Mouse (Mus musculus): ENCODE measurements at regions not wholly inside any gene's neighbourhood (a gene's known extent, or its start where the extent isn't known, plus 50 kb on each side); places are given as distances from the start of the nearest gene placed in this dataset.

- Histone ChIP-seq H3K27me3 (ENCODE audit: control insufficient read depth, insufficient read depth, low read length) (no peaks in the 10 kb centered on the region), H3K4me3 (ENCODE audit: insufficient read depth, low read depth, low read length) (no peak overlapping the region), H3K9ac (ENCODE audit: low read depth, low read length) (no peak overlapping the region), H3K36me3 (ENCODE audit: control insufficient read depth, insufficient read depth, low read length) (no peaks in the 10 kb centered on the region), H3K27ac (replicated peaks; ENCODE audit: insufficient read depth, low read depth, low read length) (no peak overlapping the region), H3K79me2 (ENCODE audit: control insufficient read depth, insufficient read depth, low read length) (no peaks in the 10 kb centered on the region), H3K4me1 (ENCODE audit: control insufficient read depth, insufficient read depth, low read length) (no peaks in the 10 kb centered on the region)
- TF ChIP-seq POLR2A (IDR thresholded peaks at IDR 0.05; ENCODE audit: extremely low read depth, insufficient read depth, low read length): no peak
- no peak for DNase-seq (ENCODE audit: extremely low read depth, low read depth, low spot score)
- WGBS: 71% methylated on average over 9 of the region's 9 CpGs
Measured at GRCm38 (mm10) chr4:54080526-54080925, 254.7 kb downstream of the Tmem38b start.

GRCm38 (mm10) chr4:54081411-54081810 is 255.6 kb downstream of the Tmem38b start:
- WGBS: 75% methylated on average over 5 of the region's 5 CpGs
- TF ChIP-seq POLR2A (IDR thresholded peaks at IDR 0.05; ENCODE audit: extremely low read depth, insufficient read depth, low read length) (no peak), CTCF (IDR thresholded peaks at IDR 0.05; ENCODE audit: low read depth, low read length) (no peak)
- Histone ChIP-seq H3K4me1 (ENCODE audit: control insufficient read depth, insufficient read depth, low read length) (no peaks in the 10 kb centered on the region), H3K36me3 (ENCODE audit: control insufficient read depth, insufficient read depth, low read length) (no peaks in the 10 kb centered on the region), H3K4me3 (ENCODE audit: insufficient read depth, low read depth, low read length) (no peak overlapping the region), H3K27me3 (ENCODE audit: control insufficient read depth, insufficient read depth, low read length) (no peaks in the 10 kb centered on the region), H3K79me2 (ENCODE audit: control insufficient read depth, insufficient read depth, low read length) (no peaks in the 10 kb centered on the region), H3K9ac (ENCODE audit: low read depth, low read length) (no peak overlapping the region), H3K27ac (replicated peaks; ENCODE audit: insufficient read depth, low read depth, low read length) (no peak overlapping the region)
- DNase-seq (ENCODE audit: extremely low read depth, low read depth, low spot score): no peak

DNA sequence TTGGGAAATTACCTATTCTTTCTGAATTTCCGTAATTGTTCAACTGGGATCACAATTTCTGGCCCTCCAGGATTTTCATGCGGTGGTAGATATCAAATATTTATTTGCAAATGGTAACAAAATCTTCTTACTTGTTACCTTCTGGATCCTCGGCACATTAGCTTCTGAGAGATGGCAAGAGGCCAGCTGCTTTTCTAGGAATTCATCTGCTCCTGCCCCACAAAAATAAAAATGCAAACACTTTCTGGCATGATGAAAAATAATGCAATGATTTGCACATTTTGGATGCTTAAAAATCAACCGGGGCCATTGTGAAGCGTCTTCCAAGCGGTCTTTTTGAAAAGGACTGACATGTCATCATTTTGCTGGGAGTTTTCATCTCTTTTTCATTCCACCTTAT is 258.9 kb downstream of the Tmem38b start:
- H3K4me3 ChIP-seq (ENCODE audit: insufficient read depth, low read depth, low read length): no peak overlapping the region
- H3K36me3 ChIP-seq (ENCODE audit: control insufficient read depth, insufficient read depth, low read length): no peaks in the 10 kb centered on the region
- H3K9ac ChIP-seq (ENCODE audit: low read depth, low read length): no peak overlapping the region
- no peaks in the 10 kb centered on the region for H3K4me1 ChIP-seq (ENCODE audit: control insufficient read depth, insufficient read depth, low read length)
- no peaks in the 10 kb centered on the region for H3K79me2 ChIP-seq (ENCODE audit: control insufficient read depth, insufficient read depth, low read length)
- H3K27ac ChIP-seq (replicated peaks; ENCODE audit: insufficient read depth, low read depth, low read length): no peak overlapping the region
- H3K27me3 ChIP-seq (ENCODE audit: control insufficient read depth, insufficient read depth, low read length): no peaks in the 10 kb centered on the region
- TF ChIP-seq CTCF (IDR thresholded peaks at IDR 0.05; ENCODE audit: low read depth, low read length): no peak
- no peak for TF ChIP-seq POLR2A (IDR thresholded peaks at IDR 0.05; ENCODE audit: extremely low read depth, insufficient read depth, low read length)
- no peak for DNase-seq (ENCODE audit: extremely low read depth, low read depth, low spot score)
- WGBS: 93% methylated on average over 6 of the region's 6 CpGs

DNA sequence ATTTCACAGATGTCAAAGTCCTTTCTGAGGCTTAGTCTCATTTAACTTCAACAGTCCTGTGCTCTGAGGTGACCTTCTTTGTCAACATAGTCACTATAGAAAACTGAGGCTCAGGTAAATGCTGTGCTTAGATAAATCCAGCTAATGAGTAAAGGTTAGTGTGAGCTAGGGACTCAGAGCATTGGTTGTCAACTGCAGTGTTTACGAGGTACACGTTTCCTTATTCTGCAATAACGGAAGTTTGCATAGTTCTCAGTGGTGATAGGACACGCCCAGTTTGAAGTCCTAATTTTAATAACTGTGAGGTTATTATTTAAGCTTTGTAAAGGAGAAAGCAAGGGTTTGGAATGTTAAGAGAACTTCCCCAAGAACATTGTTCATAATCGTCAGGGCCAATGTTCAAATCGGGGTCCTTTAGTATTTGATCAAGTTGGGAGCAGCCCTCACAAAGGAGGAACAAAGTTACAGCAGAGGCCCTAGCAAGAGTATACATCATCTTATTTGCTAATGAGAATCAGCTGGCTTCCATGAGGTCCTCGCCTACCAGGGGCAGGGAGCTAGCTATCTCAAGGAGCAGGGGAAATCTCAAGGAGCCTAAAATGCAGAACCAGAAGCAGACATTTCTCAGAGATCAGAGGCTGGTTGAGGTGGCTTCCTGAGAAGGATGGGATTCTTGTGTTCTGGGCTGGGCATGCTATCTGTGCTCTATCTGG is 268.6 kb downstream of the Tmem38b start:
- no peaks in the 10 kb centered on the region for H3K27me3 ChIP-seq (ENCODE audit: control insufficient read depth, insufficient read depth, low read length)
- no peak for TF ChIP-seq POLR2A (IDR thresholded peaks at IDR 0.05; ENCODE audit: extremely low read depth, insufficient read depth, low read length)
- no peak for TF ChIP-seq CTCF (IDR thresholded peaks at IDR 0.05; ENCODE audit: low read depth, low read length)
- no peak overlapping the region for H3K27ac ChIP-seq (replicated peaks; ENCODE audit: insufficient read depth, low read depth, low read length)
- H3K4me1 ChIP-seq (ENCODE audit: control insufficient read depth, insufficient read depth, low read length): no peaks in the 10 kb centered on the region
- no peak overlapping the region for H3K9ac ChIP-seq (ENCODE audit: low read depth, low read length)
- H3K36me3 ChIP-seq (ENCODE audit: control insufficient read depth, insufficient read depth, low read length): no peaks in the 10 kb centered on the region
- WGBS: 61% methylated on average over 7 of the region's 7 CpGs
- H3K4me3 ChIP-seq (ENCODE audit: insufficient read depth, low read depth, low read length): no peak overlapping the region
- DNase-seq (ENCODE audit: extremely low read depth, low read depth, low spot score): no peak
- no peaks in the 10 kb centered on the region for H3K79me2 ChIP-seq (ENCODE audit: control insufficient read depth, insufficient read depth, low read length)

GRCm38 (mm10) chr4:54095200-54095930 is 269.5 kb downstream of the Tmem38b start:
- Histone ChIP-seq H3K9ac (ENCODE audit: low read depth, low read length) (no peak overlapping the region), H3K4me1 (ENCODE audit: control insufficient read depth, insufficient read depth, low read length) (no peaks in the 10 kb centered on the region), H3K27ac (replicated peaks; ENCODE audit: insufficient read depth, low read depth, low read length) (no peak overlapping the region), H3K27me3 (ENCODE audit: control insufficient read depth, insufficient read depth, low read length) (no peaks in the 10 kb centered on the region), H3K36me3 (ENCODE audit: control insufficient read depth, insufficient read depth, low read length) (no peaks in the 10 kb centered on the region), H3K79me2 (ENCODE audit: control insufficient read depth, insufficient read depth, low read length) (no peaks in the 10 kb centered on the region), H3K4me3 (ENCODE audit: insufficient read depth, low read depth, low read length) (no peak overlapping the region)
- no peak for DNase-seq (ENCODE audit: extremely low read depth, low read depth, low spot score)
- 72% methylated on average over 4 of the region's 4 CpGs for WGBS
- no peak for TF ChIP-seq POLR2A (IDR thresholded peaks at IDR 0.05; ENCODE audit: extremely low read depth, insufficient read depth, low read length)
- TF ChIP-seq CTCF (IDR thresholded peaks at IDR 0.05; ENCODE audit: low read depth, low read length): no peak

DNA sequence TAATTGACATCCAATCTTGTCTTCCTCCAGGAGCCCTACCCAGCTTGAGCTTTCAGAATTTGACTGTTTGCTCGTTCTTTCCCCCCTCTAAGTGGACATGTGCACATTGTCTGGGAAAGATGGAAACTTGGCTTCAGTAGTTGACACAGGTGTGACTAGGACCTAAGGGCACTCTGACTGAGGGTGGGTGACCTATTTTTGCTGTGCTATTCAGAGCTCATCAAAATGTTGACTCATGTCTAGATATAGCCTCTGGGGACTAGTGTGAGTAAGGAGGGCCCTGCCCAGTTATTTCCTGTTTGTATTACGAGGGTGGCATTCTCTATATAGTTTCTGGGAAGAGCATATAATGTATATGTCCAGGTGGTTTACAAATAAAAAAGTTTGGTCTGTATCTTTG is 271.7 kb downstream of the Tmem38b start:
- H3K27ac ChIP-seq (replicated peaks; ENCODE audit: insufficient read depth, low read depth, low read length): no peak overlapping the region
- TF ChIP-seq POLR2A (IDR thresholded peaks at IDR 0.05; ENCODE audit: extremely low read depth, insufficient read depth, low read length): no peak
- TF ChIP-seq CTCF (IDR thresholded peaks at IDR 0.05; ENCODE audit: low read depth, low read length): no peak
- no peaks in the 10 kb centered on the region for H3K27me3 ChIP-seq (ENCODE audit: control insufficient read depth, insufficient read depth, low read length)
- no peaks in the 10 kb centered on the region for H3K79me2 ChIP-seq (ENCODE audit: control insufficient read depth, insufficient read depth, low read length)
- H3K4me1 ChIP-seq (ENCODE audit: control insufficient read depth, insufficient read depth, low read length): no peaks in the 10 kb centered on the region
- DNase-seq (ENCODE audit: extremely low read depth, low read depth, low spot score): no peak
- H3K4me3 ChIP-seq (ENCODE audit: insufficient read depth, low read depth, low read length): no peak overlapping the region
- H3K36me3 ChIP-seq (ENCODE audit: control insufficient read depth, insufficient read depth, low read length): no peaks in the 10 kb centered on the region
- 66% methylated on average over 2 of the region's 2 CpGs for WGBS
- no peak overlapping the region for H3K9ac ChIP-seq (ENCODE audit: low read depth, low read length)
